Mouse (Mus musculus) midbrain, embryonic 15.5 days (tissue): ENCODE measurements at regions not wholly inside any gene's neighbourhood (a gene's known extent, or its start where the extent isn't known, plus 50 kb on each side); places are given as distances from the start of the nearest gene placed in this dataset.
"Not testable (repeated sequence)": the region's sequence is repeated elsewhere in the genome, so short reads cannot be mapped to it uniquely, and the experiment has no call there.

ENCODE experiments used
- ATAC-seq: fragments of 200-750 bp; cut with Nextera tagmentation; replicated peaks from 2 replicates; pipeline ENCODE4 v1.8.0; 2017; ENCODE audit warnings: moderate TSS enrichment
- H3K27ac ChIP-seq: fragments of 300-500 bp; sonication (generic); 2 replicates; pipeline ENCODE4 v1.5.1; 2015; ENCODE audit warnings: mild to moderate bottlenecking, inconsistent platforms
- H3K27me3 ChIP-seq: fragments of 300-500 bp; sonication (generic); replicated peaks from 2 replicates; pipeline ENCODE4 v1.6.1; 2015; ENCODE audit warnings: inconsistent platforms
- H3K36me3 ChIP-seq: fragments of 300-500 bp; sonication (generic); replicated peaks from 2 replicates; pipeline ENCODE4 v1.6.1; 2015; ENCODE audit warnings: inconsistent platforms
- H3K4me1 ChIP-seq: fragments of 300-500 bp; sonication (generic); 2 replicates; pipeline ENCODE4 v1.6.1; 2015; ENCODE audit warnings: inconsistent platforms
- H3K4me2 ChIP-seq: fragments of 300-500 bp; sonication (generic); 2 replicates; pipeline ENCODE4 v1.6.1; 2015; ENCODE audit warnings: inconsistent platforms, mild to moderate bottlenecking, moderate library complexity
- H3K4me3 ChIP-seq: fragments of 300-500 bp; sonication (generic); 2 replicates; pipeline ENCODE4 v1.5.1; 2015; ENCODE audit warnings: mild to moderate bottlenecking, inconsistent platforms
- H3K9ac ChIP-seq: fragments of 300-500 bp; sonication (generic); 2 replicates; pipeline ENCODE4 v1.6.1; 2015; ENCODE audit warnings: mild to moderate bottlenecking, inconsistent platforms
- H3K9me3 ChIP-seq: fragments of 300-500 bp; sonication (generic); 2 replicates; pipeline ENCODE4 v1.6.1; 2016; ENCODE audit warnings: inconsistent platforms
- WGBS: fragments of 180-500 bp; shearing (Covaris S2); methylation state at CpG from one replicate; pipeline ENCODE4 v1.1.7; 2015; ENCODE audit warnings: mixed read lengths; 5-methylcytosine and 5-hydroxymethylcytosine counted together

DNA sequence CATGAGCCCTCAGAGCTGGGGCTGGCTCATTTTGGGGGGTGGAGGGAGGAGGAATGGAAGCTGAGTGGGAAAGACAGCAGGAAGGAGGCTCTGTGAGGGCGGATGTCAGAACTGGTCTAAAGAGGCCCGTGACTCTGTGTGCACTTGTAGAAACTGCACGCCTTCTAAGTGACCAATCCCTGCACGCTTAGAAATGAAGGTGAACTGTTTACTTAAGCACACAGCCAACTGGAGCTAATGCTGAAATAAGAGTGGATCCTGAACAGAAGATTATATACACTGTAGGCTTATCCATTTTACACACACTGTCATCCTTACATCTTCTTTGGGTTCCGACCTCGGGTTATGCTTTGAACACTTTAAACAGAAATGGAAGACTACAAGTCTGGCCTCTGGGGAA, 412.8 kb upstream of the Jmjd1c start:
- 86% methylated on average over 6 of the region's 6 CpGs for WGBS
- no peaks in the 10 kb centered on the region for H3K4me1 ChIP-seq
- no peaks in the 10 kb centered on the region for H3K9me3 ChIP-seq
- no peak overlapping the region for H3K27ac ChIP-seq
- no peak for ATAC-seq
- H3K27me3 ChIP-seq: no peaks in the 10 kb centered on the region
- no peak overlapping the region for H3K4me2 ChIP-seq
- no peaks in the 10 kb centered on the region for H3K36me3 ChIP-seq
- H3K4me3 ChIP-seq: no peak overlapping the region
- no peak overlapping the region for H3K9ac ChIP-seq

DNA sequence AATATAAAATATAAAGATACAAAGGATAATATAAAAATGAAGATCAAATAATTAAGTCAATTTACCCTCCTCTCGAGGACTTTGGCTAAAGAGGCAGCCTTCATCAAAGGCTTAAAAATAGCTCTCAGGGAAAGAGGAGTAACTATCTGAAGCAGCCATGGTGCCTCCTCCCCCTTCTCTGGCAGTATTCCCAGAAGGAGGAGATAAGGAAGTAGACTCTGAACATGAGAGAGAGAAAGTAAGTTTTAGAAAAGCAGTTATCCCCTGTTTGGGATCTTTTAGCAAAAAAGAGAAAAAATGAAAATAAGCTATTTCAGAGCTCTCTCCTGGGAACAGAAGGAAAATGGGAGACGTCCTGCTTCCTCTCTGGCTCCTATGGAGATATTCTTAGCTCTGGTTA, 406.7 kb upstream of the Jmjd1c start:
- H3K9me3 ChIP-seq, H3K9ac ChIP-seq, ATAC-seq, H3K27me3 ChIP-seq, H3K4me3 ChIP-seq, H3K36me3 ChIP-seq, H3K27ac ChIP-seq, H3K4me2 ChIP-seq, H3K4me1 ChIP-seq: not testable (repeated sequence)
- 73% methylated on average over 2 of the region's 2 CpGs for WGBS

DNA sequence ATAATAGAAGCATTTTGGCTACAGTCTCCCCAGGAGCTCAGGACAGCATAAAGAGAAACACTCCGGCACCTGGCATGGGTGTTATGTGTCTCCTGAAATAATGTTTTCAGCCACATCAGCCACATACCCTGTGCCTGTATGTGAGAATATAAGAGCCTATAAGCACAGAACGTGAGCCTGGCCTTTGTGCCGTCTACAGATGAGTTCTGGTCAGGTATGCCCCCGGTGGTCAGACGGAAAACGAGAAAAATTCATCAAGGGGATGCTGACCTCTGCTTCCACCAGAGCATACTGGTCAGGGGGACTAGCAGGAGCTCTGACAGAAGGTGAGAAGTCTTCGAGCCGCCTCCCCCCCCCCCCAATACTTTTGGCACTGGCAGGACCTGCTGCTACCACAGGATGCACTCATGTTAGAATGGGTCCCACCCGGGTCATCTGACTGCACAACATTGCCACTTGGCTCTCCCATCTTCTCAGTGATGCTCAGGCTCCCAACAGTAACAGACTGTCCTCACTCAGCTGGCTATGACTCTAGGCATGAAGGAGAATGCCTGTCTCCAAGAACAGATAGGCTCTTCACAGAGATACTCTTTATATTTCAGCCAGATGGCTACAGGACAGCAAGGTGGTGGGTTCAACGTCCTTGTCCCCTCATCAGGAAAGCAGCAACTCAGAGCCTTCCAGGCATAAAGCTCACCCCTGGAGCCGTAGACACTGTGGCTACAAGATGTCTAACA, 401.2 kb upstream of the Jmjd1c start:
- Histone ChIP-seq H3K27me3 (no peaks in the 10 kb centered on the region), H3K4me2 (no peak overlapping the region), H3K36me3 (no peaks in the 10 kb centered on the region), H3K4me1 (no peaks in the 10 kb centered on the region), H3K9ac (no peak overlapping the region), H3K9me3 (no peaks in the 10 kb centered on the region), H3K4me3 (no peak overlapping the region), H3K27ac (no peak overlapping the region)
- no peak for ATAC-seq
- WGBS: 88% methylated on average over 11 of the region's 11 CpGs

DNA sequence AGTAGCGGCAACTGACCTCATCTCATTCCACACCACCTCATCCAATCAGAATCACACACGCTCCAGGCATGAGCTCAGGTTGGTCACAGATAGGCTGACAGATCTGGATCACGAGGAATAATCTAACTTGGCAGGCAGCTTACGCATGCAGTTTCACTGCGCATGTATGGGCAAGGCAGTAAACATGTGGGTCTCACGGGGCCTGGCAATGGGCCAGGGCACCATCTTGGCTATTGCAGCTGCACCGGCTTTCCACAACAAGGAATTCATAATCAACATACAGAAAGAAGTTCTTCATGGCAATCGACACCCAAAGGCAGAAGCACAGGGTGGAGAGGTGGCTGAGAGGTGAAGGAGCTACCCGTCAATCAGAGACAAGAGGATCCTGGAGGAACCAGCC, 381.0 kb upstream of the Jmjd1c start:
- not testable (repeated sequence) for H3K4me1 ChIP-seq, H3K36me3 ChIP-seq, H3K27me3 ChIP-seq, H3K4me2 ChIP-seq, H3K27ac ChIP-seq, H3K9ac ChIP-seq, ATAC-seq, H3K9me3 ChIP-seq, H3K4me3 ChIP-seq
- 94% methylated on average over 9 of the region's 9 CpGs for WGBS

DNA sequence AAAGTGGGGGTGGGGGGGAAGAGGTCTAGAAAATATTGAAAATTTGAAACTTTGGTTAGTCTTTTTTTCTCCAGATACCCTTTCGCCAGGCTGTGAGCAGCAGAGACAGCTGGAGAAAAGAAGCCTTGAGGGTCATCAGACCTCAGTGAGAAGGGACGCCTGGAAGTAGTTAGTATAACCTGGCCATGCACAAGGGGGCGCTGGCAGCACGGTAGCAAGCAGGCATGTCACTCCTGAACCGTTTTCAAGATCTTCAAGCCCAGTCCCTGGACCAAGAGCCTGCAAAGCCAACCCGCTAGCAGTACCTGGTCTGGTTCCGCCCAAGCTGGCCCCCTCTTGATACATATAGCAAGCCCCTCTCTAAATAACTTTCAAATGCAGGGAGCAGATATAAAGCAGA, 378.0 kb upstream of the Jmjd1c start:
- 76% methylated on average over 7 of the region's 7 CpGs for WGBS
- Histone ChIP-seq H3K9me3 (0 out of 2 replicates have a peak, but pooled peaks cover 3% of the 10 kb centered on the region), H3K27me3 (no peaks in the 10 kb centered on the region), H3K27ac (no peak overlapping the region), H3K4me1 (no peaks in the 10 kb centered on the region), H3K9ac (no peak overlapping the region), H3K4me3 (no peak overlapping the region), H3K4me2 (no peak overlapping the region), H3K36me3 (no peaks in the 10 kb centered on the region)
- no peak for ATAC-seq

DNA sequence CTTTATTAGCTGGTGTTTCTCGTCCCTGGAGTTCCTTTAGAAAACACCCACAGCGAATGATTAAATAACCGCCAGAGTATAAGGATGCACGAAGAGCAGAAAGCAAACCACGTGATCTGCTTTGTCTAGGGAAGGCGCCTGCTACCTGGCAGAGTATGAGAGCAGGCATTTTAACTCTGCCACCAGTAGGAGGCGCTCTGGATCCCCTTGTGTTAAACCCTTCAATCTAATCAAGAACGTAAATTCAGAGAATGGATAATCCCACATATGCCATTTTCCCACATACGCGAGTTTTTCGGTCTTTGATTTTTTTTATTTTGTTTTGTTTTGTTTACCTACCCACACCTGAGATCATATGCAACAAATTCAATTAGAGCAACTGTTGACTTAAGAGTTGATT, 376.1 kb upstream of the Jmjd1c start:
- Histone ChIP-seq H3K4me2 (no peak overlapping the region), H3K9me3 (0 out of 2 replicates have a peak, but pooled peaks cover 3% of the 10 kb centered on the region), H3K36me3 (no peaks in the 10 kb centered on the region), H3K4me3 (no peak overlapping the region), H3K9ac (no peak overlapping the region), H3K27me3 (no peaks in the 10 kb centered on the region), H3K27ac (no peak overlapping the region), H3K4me1 (no peaks in the 10 kb centered on the region)
- no peak for ATAC-seq
- WGBS: 93% methylated on average over 11 of the region's 11 CpGs

DNA sequence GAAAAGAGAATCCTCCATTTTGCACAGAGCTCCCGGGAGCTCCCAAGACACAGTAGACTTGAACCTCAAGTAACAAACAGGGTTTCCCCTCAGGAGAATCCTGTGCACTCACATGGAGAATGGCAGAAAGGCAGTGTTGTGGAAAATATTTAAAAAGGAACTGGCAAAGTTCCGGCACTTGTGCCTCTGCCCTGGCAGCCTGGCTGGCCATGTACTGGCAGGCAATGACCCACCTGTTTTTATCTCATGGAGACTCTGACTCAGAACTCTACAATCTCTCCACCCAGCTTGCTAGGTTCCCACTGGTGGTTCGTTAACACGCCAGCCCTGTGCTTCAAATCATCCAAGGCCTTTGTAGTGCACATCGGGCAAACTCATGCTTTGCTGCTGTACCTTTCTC, 362.3 kb upstream of the Jmjd1c start:
- WGBS: 87% methylated on average over 5 of the region's 5 CpGs
- no peak overlapping the region for H3K27ac ChIP-seq
- no peaks in the 10 kb centered on the region for H3K4me1 ChIP-seq
- no peak overlapping the region for H3K4me2 ChIP-seq
- no peak overlapping the region for H3K9ac ChIP-seq
- H3K27me3 ChIP-seq: no peaks in the 10 kb centered on the region
- H3K9me3 ChIP-seq: no peaks in the 10 kb centered on the region
- no peaks in the 10 kb centered on the region for H3K36me3 ChIP-seq
- ATAC-seq: no peak
- H3K4me3 ChIP-seq: no peak overlapping the region

DNA sequence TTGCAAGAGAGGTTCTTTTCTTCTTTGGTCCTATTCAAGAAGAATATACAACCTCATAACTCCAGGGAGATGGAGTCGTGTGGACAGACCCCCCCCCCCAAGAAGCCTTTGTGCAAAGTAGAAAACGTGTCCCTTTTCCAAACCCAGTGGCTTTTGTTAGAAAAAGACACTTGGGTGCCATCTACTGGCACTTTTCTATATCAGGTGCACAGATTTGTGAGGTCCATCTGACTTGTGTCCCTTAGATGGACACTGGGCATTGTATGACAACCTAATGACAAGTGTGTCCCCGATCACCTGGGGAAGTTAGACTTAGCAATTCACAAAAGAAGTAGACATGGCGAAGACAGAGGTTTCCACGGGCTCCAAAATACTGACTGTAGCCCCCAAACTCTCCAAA, 361.1 kb upstream of the Jmjd1c start:
- Histone ChIP-seq H3K9ac (no peak overlapping the region), H3K27ac (no peak overlapping the region), H3K9me3 (no peaks in the 10 kb centered on the region), H3K36me3 (no peaks in the 10 kb centered on the region), H3K4me3 (no peak overlapping the region), H3K27me3 (no peaks in the 10 kb centered on the region), H3K4me1 (no peaks in the 10 kb centered on the region), H3K4me2 (no peak overlapping the region)
- 54% methylated on average over 5 of the region's 5 CpGs for WGBS
- no peak for ATAC-seq

DNA sequence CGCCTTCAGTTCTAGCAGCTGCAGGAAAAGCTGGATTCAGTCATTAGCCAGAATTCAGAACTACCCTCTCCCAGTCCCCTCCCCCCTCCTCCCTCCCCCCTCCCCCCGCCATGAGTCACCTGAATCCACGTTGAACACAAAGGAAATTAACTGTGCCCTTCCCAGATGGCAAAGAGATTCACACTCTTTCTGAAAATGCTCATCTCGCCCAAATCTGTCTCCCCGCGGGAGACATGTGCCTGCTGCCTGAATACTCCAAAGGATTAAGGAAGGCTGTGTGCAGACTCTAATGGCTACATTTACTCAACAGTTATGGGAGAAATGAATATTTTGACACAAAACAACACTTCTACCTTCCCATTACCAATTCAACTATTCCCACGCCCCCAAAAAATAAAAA, 356.9 kb upstream of the Jmjd1c start:
- H3K9ac ChIP-seq: no peak overlapping the region
- no peaks in the 10 kb centered on the region for H3K9me3 ChIP-seq
- H3K36me3 ChIP-seq: no peaks in the 10 kb centered on the region
- no peak overlapping the region for H3K27ac ChIP-seq
- ATAC-seq: no peak
- no peak overlapping the region for H3K4me3 ChIP-seq
- H3K4me1 ChIP-seq: no peaks in the 10 kb centered on the region
- 76% methylated on average over 6 of the region's 7 CpGs for WGBS
- no peaks in the 10 kb centered on the region for H3K27me3 ChIP-seq
- H3K4me2 ChIP-seq: no peak overlapping the region

DNA sequence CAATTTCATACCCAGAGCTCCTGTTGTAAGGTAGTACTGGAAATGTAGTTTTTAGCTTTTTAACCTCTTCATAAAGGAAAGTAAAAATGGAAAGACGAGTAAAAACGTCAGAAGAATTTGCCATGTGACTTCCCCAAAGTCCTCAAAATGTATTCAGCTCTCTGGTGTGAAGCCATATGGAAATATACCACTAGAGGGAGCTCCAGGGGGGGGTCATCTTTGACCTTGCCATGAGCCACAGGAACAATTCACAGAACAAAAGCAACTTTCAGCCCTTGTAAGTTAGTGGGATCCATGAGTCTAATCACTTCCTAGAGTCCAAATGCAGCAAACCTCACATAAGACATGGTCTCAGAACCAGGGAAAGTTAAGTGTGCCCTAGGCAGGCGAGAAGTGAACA, 354.1 kb upstream of the Jmjd1c start:
- WGBS: 71% methylated on average over 3 of the region's 3 CpGs
- no peak overlapping the region for H3K4me2 ChIP-seq
- no peak for ATAC-seq
- H3K9ac ChIP-seq: no peak overlapping the region
- no peaks in the 10 kb centered on the region for H3K4me1 ChIP-seq
- no peaks in the 10 kb centered on the region for H3K27me3 ChIP-seq
- no peak overlapping the region for H3K4me3 ChIP-seq
- no peaks in the 10 kb centered on the region for H3K9me3 ChIP-seq
- H3K27ac ChIP-seq: no peak overlapping the region
- no peaks in the 10 kb centered on the region for H3K36me3 ChIP-seq

DNA sequence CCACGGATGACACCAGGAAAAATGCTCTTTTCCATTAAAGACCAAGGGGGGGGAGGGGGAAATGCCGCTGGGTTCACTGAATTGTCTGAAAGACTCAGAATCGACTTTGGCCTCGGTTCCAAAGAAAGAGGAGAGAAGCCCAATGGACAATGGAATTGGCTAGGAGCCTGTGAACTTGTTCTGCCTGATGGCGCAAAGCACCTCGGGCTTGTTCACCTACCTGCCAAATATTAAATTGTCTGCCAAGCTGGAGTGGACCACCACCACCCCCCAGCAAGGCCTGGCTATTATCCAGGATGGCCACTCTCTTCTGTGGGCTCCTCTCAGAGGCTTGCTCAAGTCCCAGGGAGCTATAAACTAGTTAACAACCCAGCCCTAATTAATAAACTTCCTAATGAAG, 352.7 kb upstream of the Jmjd1c start:
- no peaks in the 10 kb centered on the region for H3K4me1 ChIP-seq
- no peak overlapping the region for H3K4me2 ChIP-seq
- H3K36me3 ChIP-seq: no peaks in the 10 kb centered on the region
- H3K4me3 ChIP-seq: no peak overlapping the region
- no peaks in the 10 kb centered on the region for H3K27me3 ChIP-seq
- 70% methylated on average over 6 of the region's 6 CpGs for WGBS
- no peak for ATAC-seq
- no peak overlapping the region for H3K9ac ChIP-seq
- H3K27ac ChIP-seq: no peak overlapping the region
- no peaks in the 10 kb centered on the region for H3K9me3 ChIP-seq

DNA sequence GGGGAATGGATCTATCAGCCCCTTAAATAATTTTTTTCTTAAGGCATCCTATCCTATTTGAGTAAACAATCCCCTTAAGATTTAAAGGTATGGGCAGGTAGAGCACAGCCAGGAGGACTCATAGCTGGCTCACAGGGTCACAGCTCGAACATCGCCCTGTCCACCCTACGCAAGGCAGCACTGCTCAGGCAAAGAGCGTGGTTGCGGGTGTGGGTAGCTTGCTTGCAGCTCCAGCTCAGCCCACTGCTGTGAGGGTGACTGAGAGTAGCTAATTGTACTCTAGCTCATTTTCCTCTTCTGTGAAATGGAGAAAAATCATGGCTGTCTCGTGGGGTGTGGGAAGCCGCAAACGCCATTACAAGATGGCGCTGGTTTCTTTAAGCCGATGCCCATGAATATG, 350.1 kb upstream of the Jmjd1c start:
- Histone ChIP-seq H3K4me3 (no peak overlapping the region), H3K9me3 (no peaks in the 10 kb centered on the region), H3K36me3 (no peaks in the 10 kb centered on the region), H3K27me3 (no peaks in the 10 kb centered on the region), H3K4me1 (no peaks in the 10 kb centered on the region), H3K4me2 (no peak overlapping the region), H3K27ac (no peak overlapping the region), H3K9ac (no peak overlapping the region)
- WGBS: 97% methylated on average over 10 of the region's 10 CpGs
- no peak for ATAC-seq

DNA sequence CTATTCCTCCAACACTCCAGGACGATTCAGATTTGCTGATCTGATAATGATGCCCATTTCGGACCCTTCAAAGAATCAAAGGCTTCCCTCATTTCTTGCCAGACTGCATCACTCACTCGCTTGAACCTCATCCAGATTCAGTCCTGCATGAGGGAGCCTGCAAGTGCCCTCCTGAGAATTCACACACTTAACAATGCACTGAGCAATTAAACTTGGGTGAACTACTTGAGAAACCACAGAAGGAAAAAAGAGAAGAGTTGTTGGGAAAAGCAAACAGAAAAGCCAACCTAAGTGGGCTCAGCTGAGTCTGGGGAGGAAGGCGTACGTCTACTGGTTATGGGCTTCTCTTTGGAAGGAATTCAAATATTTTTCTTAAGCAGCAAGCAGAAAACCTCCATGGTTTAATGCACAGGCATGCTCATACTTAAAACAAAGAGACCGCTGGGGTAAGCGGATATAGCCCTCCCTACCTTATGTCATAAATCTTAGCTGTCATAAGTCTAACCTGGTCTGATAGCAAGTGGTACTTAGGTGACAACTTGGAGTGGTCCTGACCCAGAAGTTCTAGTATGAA, 343.6 kb upstream of the Jmjd1c start:
- H3K4me1 ChIP-seq: no peaks in the 10 kb centered on the region
- no peak overlapping the region for H3K27ac ChIP-seq
- no peaks in the 10 kb centered on the region for H3K36me3 ChIP-seq
- WGBS: 86% methylated on average over 7 of the region's 7 CpGs
- no peaks in the 10 kb centered on the region for H3K9me3 ChIP-seq
- no peak overlapping the region for H3K9ac ChIP-seq
- H3K27me3 ChIP-seq: no peaks in the 10 kb centered on the region
- no peak for ATAC-seq
- no peak overlapping the region for H3K4me3 ChIP-seq
- no peak overlapping the region for H3K4me2 ChIP-seq
